Mouse (Mus musculus) liver, embryonic 11.5 days (tissue): ENCODE measurements around the gene Arhgef6. TPM values are rescaled to one million over a fixed set of nuclear protein-coding genes. Genes with fewer than 3 reads are reported as not detected.

Source experiments
- ATAC-seq: fragments of 200-750 bp; cut with Nextera tagmentation; replicated peaks from 2 replicates; pipeline ENCODE4 v1.8.0; 2017; ENCODE audit warnings: moderate number of reproducible peaks, mild to moderate bottlenecking, moderate TSS enrichment, moderate library complexity; ENCODE audit not compliant: low FRiP score
- DNase-seq: peaks from one replicate; pipeline ENCODE4 v3.0.0-alpha.2; 2017; ENCODE audit warnings: low spot score
- H3K27ac ChIP-seq: fragments of 300-500 bp; sonication (generic); 2 replicates; pipeline ENCODE4 v1.5.1; 2014; ENCODE audit warnings: mild to moderate bottlenecking, low read depth, low read length, control low read depth
- H3K27me3 ChIP-seq: fragments of 300-500 bp; sonication (generic); replicated peaks from 2 replicates; pipeline ENCODE4 v1.6.1; 2014; ENCODE audit warnings: low read length, mixed read lengths; ENCODE audit not compliant: control insufficient read depth, insufficient read depth
- H3K36me3 ChIP-seq: fragments of 300-500 bp; sonication (generic); 2 replicates; pipeline ENCODE4 v1.6.1; 2014; ENCODE audit warnings: mild to moderate bottlenecking, low read length, moderate library complexity, mixed read lengths; ENCODE audit not compliant: control insufficient read depth, insufficient read depth
- H3K4me1 ChIP-seq: fragments of 300-500 bp; sonication (generic); replicated peaks from 2 replicates; pipeline ENCODE4 v1.6.1; 2014; ENCODE audit warnings: low read length, mixed read lengths; ENCODE audit not compliant: control insufficient read depth, insufficient read depth
- H3K4me2 ChIP-seq: fragments of 300-500 bp; sonication (generic); 2 replicates; pipeline ENCODE4 v1.6.1; 2014; ENCODE audit warnings: mild to moderate bottlenecking, control low read depth, moderate library complexity
- H3K4me3 ChIP-seq: fragments of 300-500 bp; sonication (generic); 2 replicates; pipeline ENCODE4 v1.5.1; 2014; ENCODE audit warnings: low read depth, low read length, control low read depth
- H3K9ac ChIP-seq: fragments of 300-500 bp; sonication (generic); 2 replicates; pipeline ENCODE4 v1.6.1; 2014; ENCODE audit warnings: low read depth, low read length, control low read depth
- H3K9me3 ChIP-seq: fragments of 300-500 bp; sonication (generic); 2 replicates; pipeline ENCODE4 v1.6.1; 2016; ENCODE audit warnings: low read length, inconsistent platforms, mixed read lengths; ENCODE audit not compliant: control insufficient read depth
- WGBS: fragments of 180-500 bp; shearing (Covaris S2); extraction: QIAGEN DNeasy Blood & Tissue Kit; methylation state at CpG from one replicate; pipeline ENCODE4 v1.1.7; 2014; 5-methylcytosine and 5-hydroxymethylcytosine counted together
- polyA plus RNA-seq: library from polyadenylated mRNA; unstranded; fragments of >200 nt; fragmentation: Nextera tagmentation; extraction: Ambion mirVana; gene quantifications from 2 replicates; pipeline ENCODE4 v1.2.1, GENCODE M21; 2014

Gene Arhgef6
- polyA plus RNA-seq, 1 experiment from 2014 or later = 6.9 TPM

- H3K27me3 ChIP-seq = peaks cover 9% of the 10 kb centered on the region; the same call in 1 of the 2 replicates
- no peaks in the 10 kb centered on the region for H3K36me3 ChIP-seq
- no peak overlapping the region for H3K27ac ChIP-seq
- H3K4me1 ChIP-seq = no peaks in the 10 kb centered on the region
- no peak overlapping the region for H3K4me3 ChIP-seq
- 65% methylated on average over 6 of the region's 6 CpGs for WGBS
- H3K9me3 ChIP-seq = no peaks in the 10 kb centered on the region
- H3K4me2 ChIP-seq = no peak overlapping the region
- no peak overlapping the region for H3K9ac ChIP-seq
- ATAC-seq = no peak
- no peak for DNase-seq
These were observed 13.6 kb downstream of the Arhgef6 start for GRCm38 (mm10) chrX:57324891-57325290.

DNA sequence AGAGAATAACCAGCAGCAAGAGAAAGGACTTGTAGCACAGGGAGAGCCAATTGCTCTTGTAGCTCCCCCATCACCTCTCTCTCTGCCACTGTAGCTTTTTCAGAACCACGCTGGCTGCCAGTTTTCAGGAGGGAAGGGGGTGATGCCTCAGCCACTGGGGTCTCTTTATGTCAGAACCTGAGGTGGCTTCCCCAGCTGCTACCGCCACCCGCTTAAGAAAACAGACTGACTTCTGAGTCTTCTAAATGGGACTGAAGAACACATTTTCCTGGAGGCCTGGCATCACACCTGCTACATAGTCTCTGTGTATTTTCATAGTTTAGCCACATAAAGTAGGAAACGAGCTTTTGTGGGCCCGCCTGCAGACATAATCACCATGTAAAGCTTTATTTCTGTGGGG is 26.5 kb downstream of the Arhgef6 start:
- Histone ChIP-seq H3K4me3 (no peak overlapping the region), H3K36me3 (no peaks in the 10 kb centered on the region), H3K27ac (no peak overlapping the region), H3K9ac (no peak overlapping the region), H3K9me3 (no peaks in the 10 kb centered on the region), H3K4me1 (no peaks in the 10 kb centered on the region), H3K27me3 (no peaks in the 10 kb centered on the region), H3K4me2 (no peak overlapping the region)
- ATAC-seq (no peak), DNase-seq (no peak)
- WGBS = 83% methylated on average over 5 of the region's 5 CpGs

DNA sequence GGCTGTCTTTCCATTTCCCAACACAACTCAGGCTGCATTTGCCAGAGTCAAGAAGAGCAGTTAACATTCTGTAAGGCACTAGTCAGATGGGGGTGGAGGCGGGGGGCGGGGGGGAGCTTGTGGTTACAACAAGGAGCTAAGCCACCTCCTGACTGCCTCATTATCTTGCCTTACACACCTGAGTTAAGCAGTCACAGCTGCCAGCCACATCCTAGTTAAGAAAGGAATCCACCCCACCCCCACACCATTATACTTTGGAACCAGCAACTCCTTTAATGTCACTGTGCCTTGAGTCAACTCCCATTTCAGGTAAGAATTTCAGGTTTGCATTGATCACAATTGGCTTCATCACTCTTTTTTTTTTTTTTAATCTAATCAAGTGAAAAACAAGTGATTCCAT is 28.5 kb downstream of the Arhgef6 start:
- no peaks in the 10 kb centered on the region for H3K9me3 ChIP-seq
- no peak overlapping the region for H3K27ac ChIP-seq
- no peak overlapping the region for H3K9ac ChIP-seq
- WGBS = 78% methylated on average over 2 of the region's 2 CpGs
- no peaks in the 10 kb centered on the region for H3K36me3 ChIP-seq
- no peaks in the 10 kb centered on the region for H3K27me3 ChIP-seq
- no peak for DNase-seq
- H3K4me2 ChIP-seq = no peak overlapping the region
- no peaks in the 10 kb centered on the region for H3K4me1 ChIP-seq
- 0 out of 2 replicates have a peak, but pooled peaks have one; percentile 45 for ATAC-seq
- no peak overlapping the region for H3K4me3 ChIP-seq

- 60% methylated on average over 6 of the region's 6 CpGs for WGBS
- H3K9ac ChIP-seq = no peak overlapping the region
- no peaks in the 10 kb centered on the region for H3K27me3 ChIP-seq
- no peaks in the 10 kb centered on the region for H3K36me3 ChIP-seq
- no peak overlapping the region for H3K4me2 ChIP-seq
- no peak overlapping the region for H3K4me3 ChIP-seq
- H3K9me3 ChIP-seq = no peaks in the 10 kb centered on the region
- DNase-seq (no peak), ATAC-seq (no peak)
- no peak overlapping the region for H3K27ac ChIP-seq
- no peaks in the 10 kb centered on the region for H3K4me1 ChIP-seq
These were observed 31.8 kb downstream of the Arhgef6 start for GRCm38 (mm10) chrX:57306747-57307146.

GRCm38 (mm10) chrX:57304784-57305287 is 33.7 kb downstream of the Arhgef6 start:
- no peak for DNase-seq
- no peak overlapping the region for H3K4me2 ChIP-seq
- H3K36me3 ChIP-seq = no peaks in the 10 kb centered on the region
- H3K4me1 ChIP-seq = no peaks in the 10 kb centered on the region
- no peak overlapping the region for H3K9ac ChIP-seq
- H3K4me3 ChIP-seq = no peak overlapping the region
- H3K27ac ChIP-seq = no peak overlapping the region
- no peak for ATAC-seq
- 62% methylated on average over 3 of the region's 3 CpGs for WGBS
- H3K9me3 ChIP-seq = no peaks in the 10 kb centered on the region
- no peaks in the 10 kb centered on the region for H3K27me3 ChIP-seq

DNA sequence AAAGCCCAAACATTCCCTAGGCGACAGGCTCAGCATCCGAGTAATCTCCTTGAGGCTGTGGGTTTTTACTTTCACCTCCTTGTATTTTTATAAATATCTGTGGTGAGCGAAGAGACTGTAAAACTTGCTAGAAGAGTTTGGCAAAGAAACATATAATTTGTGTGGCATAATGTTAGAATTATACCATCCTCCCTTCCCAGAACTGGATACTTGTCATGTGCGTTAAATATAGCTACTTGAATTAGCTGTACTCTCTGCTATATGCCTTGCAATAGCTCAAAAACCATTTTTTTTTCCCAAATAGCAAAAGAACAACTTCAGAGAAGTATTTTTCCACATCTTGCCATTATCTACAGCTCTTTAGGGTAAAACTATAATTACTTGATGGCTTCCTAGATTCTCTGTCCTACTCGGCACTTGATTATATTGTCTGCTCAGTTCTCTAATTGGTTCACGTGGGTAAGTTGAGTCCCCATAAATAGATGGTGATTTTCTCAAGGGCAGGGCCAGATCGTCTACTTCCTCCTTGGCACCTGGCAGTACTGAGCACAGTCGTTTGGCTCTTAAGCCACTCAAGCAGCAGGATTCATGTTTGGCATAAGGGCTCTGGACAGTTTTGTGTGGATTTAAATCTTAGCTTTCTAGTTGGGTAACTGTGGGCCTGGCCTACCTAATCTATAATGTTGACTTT is 35.2 kb downstream of the Arhgef6 start:
- ATAC-seq (no peak), DNase-seq (no peak)
- Histone ChIP-seq H3K4me2 (no peak overlapping the region), H3K9ac (no peak overlapping the region), H3K9me3 (no peaks in the 10 kb centered on the region), H3K36me3 (no peaks in the 10 kb centered on the region), H3K27ac (no peak overlapping the region), H3K4me1 (no peaks in the 10 kb centered on the region), H3K27me3 (no peaks in the 10 kb centered on the region), H3K4me3 (no peak overlapping the region)
- 71% methylated on average over 8 of the region's 8 CpGs for WGBS

GRCm38 (mm10) chrX:57298946-57299345 is 39.6 kb downstream of the Arhgef6 start:
- DNase-seq (no peak), ATAC-seq (no peak)
- no peaks in the 10 kb centered on the region for H3K36me3 ChIP-seq
- no peaks in the 10 kb centered on the region for H3K9me3 ChIP-seq
- WGBS = 40% methylated on average over 7 of the region's 7 CpGs
- H3K4me1 ChIP-seq = no peaks in the 10 kb centered on the region
- H3K27ac ChIP-seq = no peak overlapping the region
- no peak overlapping the region for H3K9ac ChIP-seq
- no peaks in the 10 kb centered on the region for H3K27me3 ChIP-seq
- no peak overlapping the region for H3K4me3 ChIP-seq
- H3K4me2 ChIP-seq = no peak overlapping the region

- H3K4me1 ChIP-seq = no peaks in the 10 kb centered on the region
- H3K4me2 ChIP-seq = no peak overlapping the region
- H3K9me3 ChIP-seq = no peaks in the 10 kb centered on the region
- H3K27me3 ChIP-seq = no peaks in the 10 kb centered on the region
- DNase-seq (no peak), ATAC-seq (no peak)
- no peaks in the 10 kb centered on the region for H3K36me3 ChIP-seq
- 77% methylated on average over 3 of the region's 3 CpGs for WGBS
- no peak overlapping the region for H3K4me3 ChIP-seq
- H3K27ac ChIP-seq = no peak overlapping the region
- H3K9ac ChIP-seq = no peak overlapping the region
These were observed 50.1 kb downstream of the Arhgef6 start for GRCm38 (mm10) chrX:57288458-57288857.

GRCm38 (mm10) chrX:57286281-57286680 is 52.2 kb downstream of the Arhgef6 start:
- Histone ChIP-seq H3K4me2 (no peak overlapping the region), H3K9me3 (no peaks in the 10 kb centered on the region), H3K27me3 (no peaks in the 10 kb centered on the region), H3K27ac (no peak overlapping the region), H3K4me3 (no peak overlapping the region), H3K36me3 (no peaks in the 10 kb centered on the region), H3K4me1 (no peaks in the 10 kb centered on the region), H3K9ac (no peak overlapping the region)
- ATAC-seq (no peak), DNase-seq (no peak)
- 74% methylated on average over 9 of the region's 9 CpGs for WGBS
